Mouse (Mus musculus) gastrocnemius, postnatal 14 days (tissue): ENCODE measurements around the gene Mark3. TPM values are rescaled to one million over a fixed set of nuclear protein-coding genes. Genes with fewer than 3 reads are reported as not detected.

Experiments used
- DNase-seq: peaks from one replicate; pipeline ENCODE4 v3.0.0; 2021; ENCODE audit warnings: mixed read lengths
- intact Hi-C: fragments of 180-260 bp; cut with DNase I; formaldehyde crosslinking; loops from one replicate; pipeline ENCODE4 v1.15.1; 2025; ENCODE audit warnings: low total_unique reads
- total RNA-seq, 2 experiments: library from RNA; stranded (reverse); gene quantifications; 2 replicates each; pipeline ENCODE4 v1.2.3; 2021

Mark3 gene
- total RNA-seq, 2 experiments from 2014 or later, result 48.7 to 51.8 TPM

GRCm38 (mm10) chr12:111557538-111557937 is 16.8 kb upstream of the Mark3 start:
- intact Hi-C loops, result loop anchor here (10.0 kb wide), 1 partner anchor 57 kb away; no protein-coding TSS in a partner anchor
- no peak for DNase-seq

DNA sequence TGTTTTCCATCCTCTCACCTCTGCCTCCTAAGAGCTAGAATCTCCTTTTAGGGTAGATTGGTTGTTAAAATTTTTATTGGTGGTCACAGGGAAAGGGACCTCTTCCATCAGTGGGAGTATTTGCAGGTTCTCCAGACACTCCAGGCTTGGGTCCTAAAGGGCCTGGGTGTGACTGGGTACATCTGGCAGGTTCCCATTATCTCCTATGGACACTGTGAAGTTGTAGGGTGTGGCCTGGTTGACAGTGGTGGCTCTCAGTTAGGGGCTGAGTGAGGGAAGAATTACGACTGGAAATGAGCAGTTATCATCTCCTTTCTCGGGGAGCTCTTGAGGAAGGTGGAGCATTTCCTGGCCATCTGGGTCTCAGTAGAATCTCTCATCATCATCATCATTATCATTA is 15.7 kb upstream of the Mark3 start:
- intact Hi-C loops, result loop anchor here (10.0 kb wide), 1 partner anchor 56 kb away; no protein-coding TSS in a partner anchor

GRCm38 (mm10) chr12:111559647-111560258 is 14.6 kb upstream of the Mark3 start:
- intact Hi-C loops, result loop anchor here (10.0 kb wide), 2 partner anchors 55 to 75 kb away; no protein-coding TSS in a partner anchor
- no peak for DNase-seq

More for the DNA sequence above, 15.7 kb upstream of the Mark3 start:
- no peak for DNase-seq

- DNase-seq, result no peak
- intact Hi-C loops, result loop anchor here (10.0 kb wide), 1 partner anchor 75 kb away; no protein-coding TSS in a partner anchor
These were observed 14.0 kb upstream of the Mark3 start for GRCm38 (mm10) chr12:111560286-111560685.

GRCm38 (mm10) chr12:111562276-111562814 is 12.0 kb upstream of the Mark3 start:
- intact Hi-C loops, result loop anchor here (10.0 kb wide), 1 partner anchor 72 kb away; no protein-coding TSS in a partner anchor
- DNase-seq, result no peak

DNA sequence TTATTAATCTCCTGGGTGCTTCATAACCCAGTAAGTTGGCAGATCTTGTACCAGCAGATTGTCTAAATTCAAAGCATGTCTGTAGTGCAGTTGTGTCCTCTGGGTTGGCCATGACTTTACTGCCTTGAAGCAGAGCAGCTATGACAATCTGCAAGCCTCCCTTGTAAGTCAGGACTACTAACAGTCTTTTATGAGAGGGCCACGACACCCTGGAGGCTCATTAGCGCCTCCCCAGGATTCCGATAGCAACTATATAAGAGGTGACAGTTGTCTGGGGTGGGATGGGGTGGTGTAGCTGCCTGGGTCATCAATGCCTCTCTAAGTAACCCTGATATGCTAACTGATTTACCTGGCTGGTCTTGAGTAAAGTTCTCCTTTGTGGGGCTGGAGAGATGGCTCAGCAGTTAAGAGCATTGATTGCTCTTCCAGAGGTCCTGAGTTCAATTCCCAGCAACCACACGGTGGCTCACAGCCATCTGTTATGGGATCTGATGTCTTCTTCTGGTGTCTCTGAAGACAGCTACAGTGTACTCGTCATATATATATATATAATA is 11.2 kb upstream of the Mark3 start:
- intact Hi-C loops, result loop anchor here (10.0 kb wide), 1 partner anchor 72 kb away; no protein-coding TSS in a partner anchor
- DNase-seq, result no peak

- no peak for DNase-seq
- intact Hi-C loops, result loop anchor here (10.0 kb wide), 1 partner anchor 69 kb away; no protein-coding TSS in a partner anchor
These were observed 9.0 kb upstream of the Mark3 start for GRCm38 (mm10) chr12:111565363-111565762.

DNA sequence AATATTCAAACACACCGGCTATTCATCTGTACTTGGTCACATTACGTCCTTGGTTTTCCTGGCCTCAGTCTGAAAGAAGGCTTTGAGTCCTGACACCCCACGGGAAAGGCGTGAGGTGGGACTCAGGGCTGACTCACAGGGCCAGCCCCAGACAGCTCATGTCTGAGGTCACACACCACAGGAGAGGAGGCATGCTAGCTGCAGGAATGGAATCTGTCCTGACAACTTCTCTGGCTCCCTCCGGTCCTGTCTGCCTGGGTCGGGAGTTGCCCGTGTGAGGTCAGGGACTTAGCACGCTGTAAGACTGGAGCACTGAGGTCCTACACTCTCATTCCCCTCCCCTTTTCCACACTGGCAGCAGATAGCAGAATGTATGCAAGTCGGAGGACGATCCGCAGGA is 5.5 kb upstream of the Mark3 start:
- intact Hi-C loops, result loop anchor here (10.0 kb wide), 1 partner anchor 66 kb away; no protein-coding TSS in a partner anchor

DNA sequence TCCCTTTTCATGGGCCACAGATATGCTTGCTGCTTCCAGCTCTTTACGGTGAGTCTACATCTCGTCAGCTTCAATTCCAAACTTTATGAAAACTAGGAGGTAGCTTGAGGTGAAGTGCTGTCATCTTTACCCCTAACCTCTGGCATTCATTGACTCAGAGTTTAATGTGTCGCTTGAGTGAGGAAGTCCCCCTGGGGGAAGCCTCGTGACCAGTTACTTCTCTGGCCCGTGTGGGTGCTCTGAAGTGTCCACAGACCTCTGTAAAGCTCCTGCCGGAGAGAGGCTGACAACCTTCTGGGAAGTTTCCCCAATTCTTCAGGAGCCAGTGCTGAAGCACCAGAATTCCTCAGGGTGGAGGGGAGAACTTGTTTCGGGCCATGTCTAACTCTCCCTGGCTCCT is 1.9 kb upstream of the Mark3 start:
- intact Hi-C loops, result no loop called here
- DNase-seq, result no peak

More for the DNA sequence above, 5.5 kb upstream of the Mark3 start:
- DNase-seq, result no peak

DNA sequence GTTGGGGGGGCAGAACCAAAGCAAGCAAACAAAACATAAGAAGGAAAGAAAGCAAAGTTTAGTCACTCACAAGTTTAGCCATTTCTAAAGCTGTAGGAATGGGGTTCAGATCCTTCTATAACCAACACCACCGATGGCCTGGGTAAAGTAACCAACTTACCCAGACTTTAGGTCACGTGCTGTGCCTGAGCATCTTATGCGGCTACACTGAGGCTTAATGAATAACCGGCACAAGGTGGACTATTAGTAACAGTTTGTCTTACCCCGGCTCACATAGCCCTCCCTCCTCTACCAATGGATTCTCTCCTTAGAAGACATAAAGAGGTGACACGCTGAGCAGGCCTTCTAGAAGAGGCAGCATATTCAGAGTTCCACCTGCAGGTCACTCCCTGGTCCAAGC is 1.0 kb upstream of the Mark3 start:
- no peak for DNase-seq
- intact Hi-C loops, result no loop called here

DNA sequence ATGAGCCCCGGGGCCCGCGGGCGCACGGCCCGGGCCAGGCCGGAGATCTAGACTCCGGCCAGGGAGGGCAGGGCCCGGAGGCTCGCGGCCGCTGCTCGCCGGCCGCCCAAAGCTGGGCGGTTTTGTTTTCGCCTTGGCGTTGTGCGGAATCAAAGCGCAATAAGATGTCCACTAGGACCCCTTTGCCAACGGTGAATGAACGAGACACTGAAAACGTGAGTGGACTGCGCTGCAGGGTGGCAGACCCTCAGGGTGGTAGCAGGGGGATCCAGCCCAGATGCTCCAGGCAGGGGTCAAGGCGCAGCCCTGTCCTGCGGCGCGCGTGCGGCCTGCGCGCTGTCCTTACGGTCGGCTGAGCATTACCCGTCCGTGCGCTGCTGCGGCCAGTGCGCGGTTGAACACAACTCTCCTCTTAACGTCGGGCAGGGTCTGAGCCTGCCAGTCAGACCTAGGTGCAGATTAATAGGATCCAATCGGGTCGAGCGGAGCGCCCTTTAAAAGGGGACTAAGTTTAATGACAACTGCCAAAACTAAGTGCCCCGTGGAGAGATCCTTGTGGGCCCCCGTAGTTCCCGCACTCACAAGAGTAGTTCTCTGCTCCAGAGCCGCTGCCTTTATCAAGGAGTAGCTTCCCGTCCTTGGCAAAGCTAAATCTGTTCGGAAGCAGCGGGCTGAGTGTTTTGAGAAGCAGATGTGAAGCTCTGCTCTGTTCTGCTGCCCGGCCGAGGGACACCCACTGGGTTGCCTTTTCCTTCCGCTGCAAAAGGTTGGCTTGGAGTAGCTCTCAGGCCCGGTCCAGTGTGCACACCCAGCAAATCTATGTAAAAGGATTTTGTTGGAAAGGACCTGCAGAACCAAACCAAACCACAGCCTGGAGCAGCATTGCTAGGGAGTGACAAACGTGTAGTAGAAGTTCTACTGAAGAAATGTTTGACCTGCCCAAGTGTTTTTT is 840 bp downstream of the Mark3 start:
- intact Hi-C loops, result no loop called here

DNA sequence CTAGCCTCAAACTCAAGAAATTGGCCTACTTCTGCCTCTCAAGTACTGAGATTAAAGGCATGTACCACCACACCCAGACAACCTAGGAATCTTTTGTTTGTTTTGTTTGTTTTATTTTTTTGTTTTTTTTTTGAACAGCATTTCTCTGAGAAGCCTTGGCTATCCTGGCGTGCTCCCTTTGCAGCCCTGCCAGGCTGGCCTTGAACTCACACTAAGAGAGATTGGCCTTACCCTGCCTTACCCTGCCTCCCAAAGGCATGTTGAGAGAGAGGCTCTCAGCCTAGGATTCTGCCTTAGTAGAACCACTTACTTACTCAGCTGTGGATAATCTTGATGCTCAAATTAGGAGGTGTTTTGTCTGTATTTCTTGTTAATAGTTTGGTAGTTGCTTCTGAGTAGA is 8.7 kb downstream of the Mark3 start:
- no peak for DNase-seq
- intact Hi-C loops, result no loop called here

More for the DNA sequence above, 840 bp downstream of the Mark3 start:
- peak; percentile 31 for DNase-seq

DNA sequence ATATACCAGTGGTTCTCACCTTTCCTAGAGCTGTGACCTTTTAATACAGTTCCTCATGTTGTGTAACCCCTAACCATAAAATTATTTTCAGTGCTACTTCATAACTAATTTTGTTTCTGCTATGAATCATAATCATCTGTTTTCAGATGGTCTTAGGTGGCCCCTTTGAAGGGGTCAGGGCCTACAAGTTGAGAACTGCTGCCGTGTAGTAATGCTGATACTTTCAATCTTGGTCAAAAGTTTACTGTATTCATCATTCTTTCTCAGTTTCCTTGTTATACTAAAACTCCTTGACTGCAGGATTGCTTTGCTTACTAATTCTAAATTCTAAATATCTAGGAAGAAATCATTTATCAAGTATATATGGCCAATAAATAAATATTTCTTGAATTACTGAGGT is 10.1 kb downstream of the Mark3 start:
- intact Hi-C loops, result no loop called here

DNA sequence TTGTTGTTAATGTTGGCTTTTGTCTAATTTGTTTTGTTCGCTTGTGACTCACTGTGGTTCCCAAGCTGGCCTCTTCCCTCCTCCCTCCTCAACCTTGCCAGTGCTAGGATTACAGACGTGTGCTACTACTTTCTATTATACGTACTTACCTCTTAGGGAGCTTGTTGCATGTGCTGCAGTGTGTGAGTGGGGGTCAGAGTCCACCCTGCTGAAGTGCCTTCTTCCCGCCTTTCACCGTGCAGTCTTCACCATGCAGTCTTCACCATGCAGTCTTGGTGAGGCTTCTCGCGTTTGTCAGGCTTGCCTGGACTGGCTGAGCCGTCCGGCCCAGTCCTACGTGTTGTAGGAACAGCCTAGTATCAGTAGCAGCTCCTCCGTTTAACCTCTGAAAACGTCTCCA is 12.9 kb downstream of the Mark3 start:
- intact Hi-C loops, result no loop called here
- DNase-seq, result no peak

More for the DNA sequence above, 10.1 kb downstream of the Mark3 start:
- no peak for DNase-seq

DNA sequence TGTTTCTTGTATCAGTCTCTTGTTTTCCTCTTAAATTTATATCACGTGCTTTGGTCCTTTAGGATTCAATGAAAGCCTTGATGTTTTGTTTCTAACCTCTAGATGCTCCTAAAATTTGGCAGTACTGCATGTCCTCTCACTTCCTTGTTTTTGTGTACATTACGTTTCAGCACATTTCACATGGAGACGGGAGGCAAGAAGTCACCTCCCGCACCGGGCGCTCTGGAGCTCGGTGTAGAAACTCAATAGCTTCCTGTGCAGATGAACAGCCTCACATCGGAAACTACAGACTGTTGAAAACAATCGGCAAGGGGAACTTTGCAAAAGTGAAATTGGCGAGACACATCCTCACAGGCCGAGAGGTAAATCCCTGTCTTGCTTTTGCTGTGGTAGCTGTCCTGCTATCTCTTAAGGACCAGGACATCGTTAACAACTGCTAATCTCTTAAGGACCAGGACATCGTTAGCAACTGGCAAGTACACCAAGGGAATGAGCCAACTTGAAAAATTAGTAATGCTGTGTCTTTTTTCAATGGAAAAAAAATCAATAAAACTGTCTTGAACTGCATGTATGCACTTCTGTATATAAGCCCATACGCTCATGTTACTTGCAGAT is 18.2 kb downstream of the Mark3 start:
- intact Hi-C loops, result no loop called here
- DNase-seq, result peak; percentile 17

DNA sequence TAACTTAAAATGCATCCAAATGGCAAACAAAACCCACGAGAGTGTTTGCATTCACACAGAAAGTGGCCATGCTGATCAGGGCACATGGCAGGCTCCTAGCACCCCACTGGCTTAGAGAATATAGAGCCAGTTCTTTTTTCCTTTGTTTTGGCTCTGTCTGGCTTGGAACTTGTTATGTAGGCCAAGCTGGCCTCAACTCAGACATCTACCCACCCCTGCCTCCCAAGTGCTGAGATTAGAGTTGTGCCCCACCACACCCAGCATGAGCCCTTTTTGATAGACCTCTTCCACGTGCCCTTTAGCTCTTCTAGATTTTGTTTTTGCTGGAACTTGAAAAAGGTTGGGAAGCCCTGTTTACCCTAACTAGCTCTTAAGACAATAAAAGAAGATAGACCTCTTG is 19.5 kb downstream of the Mark3 start:
- intact Hi-C loops, result no loop called here
- no peak for DNase-seq

GRCm38 (mm10) chr12:111597310-111597709 is 23.0 kb downstream of the Mark3 start:
- intact Hi-C loops, result no loop called here

GRCm38 (mm10) chr12:111598902-111599301 is 24.6 kb downstream of the Mark3 start:
- intact Hi-C loops, result no loop called here

More at GRCm38 (mm10) chr12:111597310-111597709, 23.0 kb downstream of the Mark3 start:
- no peak for DNase-seq

DNA sequence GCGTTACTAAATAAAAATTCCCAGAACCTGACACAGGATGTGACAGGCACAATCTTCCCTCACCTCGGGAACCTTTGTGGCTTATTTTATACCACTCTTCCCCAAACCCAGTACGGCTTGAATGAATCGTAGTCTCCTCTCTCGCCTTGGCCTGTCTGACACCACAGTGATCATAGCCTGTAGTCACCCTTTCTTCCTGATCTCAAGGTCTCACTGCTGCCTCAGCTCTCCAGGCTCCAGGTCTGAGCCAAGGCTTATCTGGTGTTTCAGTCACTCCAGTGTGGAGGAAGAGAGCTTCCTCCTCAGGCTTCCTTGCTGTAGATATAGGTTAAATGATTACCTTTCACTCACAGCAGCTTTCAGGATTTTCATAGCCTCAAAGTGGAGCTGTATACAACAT is 25.3 kb downstream of the Mark3 start:
- DNase-seq, result no peak
- intact Hi-C loops, result no loop called here

More at GRCm38 (mm10) chr12:111598902-111599301, 24.6 kb downstream of the Mark3 start:
- no peak for DNase-seq
